1 mouse cellular context compared by ENCODE assay signal in genomic region chr11:69257072-69257471, GRCm38 (mm10).
TF ChIP-seq lines count a peak whose summit lies in the region.

No protein-coding gene starts in this region.

TF ChIP-seq in CH12.LX, 34 proteins besides CTCF, POLR2A, EP300 and RAD21 (continued from another document):
- no peak for TF ChIP-seq MXI1 (IDR thresholded peaks at IDR 0.05; ENCODE audit: low read depth, low read length)
- TF ChIP-seq ELF1 (IDR thresholded peaks at IDR 0.05; ENCODE audit: low read depth, low read length): no peak
- TF ChIP-seq HCFC1 (IDR thresholded peaks at IDR 0.05; ENCODE audit: low read depth, low read length): no peak
- TF ChIP-seq NRF1 (IDR thresholded peaks at IDR 0.05; ENCODE audit: low read depth, low read length): no peak
- TF ChIP-seq MAX (IDR thresholded peaks at IDR 0.05; ENCODE audit: low read length): no peak
- no peak for TF ChIP-seq UBTF (IDR thresholded peaks at IDR 0.05; ENCODE audit: low read depth, low read length)
- TF ChIP-seq SIN3A (IDR thresholded peaks at IDR 0.05; ENCODE audit: low read length): no peak; the same call in 1 of the 2 replicates
- no peak for TF ChIP-seq MYC (IDR thresholded peaks at IDR 0.05; ENCODE audit: low read depth, low read length)
TF ChIP-seq in CH12.LX: peak in this region for 0.
